Mouse (Mus musculus) bone marrow, adult 2 months (tissue): Measurements from ENCODE around the gene Mical2.

Experiments used
- CTCF ChIP-seq: fragments of 200-500 bp; IDR thresholded peaks from 2 replicates; pipeline ENCODE4 v1.5.1; 2011; ENCODE audit warnings: low read length, control low read depth; ENCODE audit not compliant: control insufficient read depth, insufficient read depth
- POLR2A ChIP-seq: fragments of 200-500 bp; IDR thresholded peaks from 2 replicates; pipeline ENCODE4 v1.6.1; 2011; ENCODE audit warnings: low read depth, mild to moderate bottlenecking, control low read depth, low read length, borderline replicate concordance; ENCODE audit not compliant: control insufficient read depth

DNA sequence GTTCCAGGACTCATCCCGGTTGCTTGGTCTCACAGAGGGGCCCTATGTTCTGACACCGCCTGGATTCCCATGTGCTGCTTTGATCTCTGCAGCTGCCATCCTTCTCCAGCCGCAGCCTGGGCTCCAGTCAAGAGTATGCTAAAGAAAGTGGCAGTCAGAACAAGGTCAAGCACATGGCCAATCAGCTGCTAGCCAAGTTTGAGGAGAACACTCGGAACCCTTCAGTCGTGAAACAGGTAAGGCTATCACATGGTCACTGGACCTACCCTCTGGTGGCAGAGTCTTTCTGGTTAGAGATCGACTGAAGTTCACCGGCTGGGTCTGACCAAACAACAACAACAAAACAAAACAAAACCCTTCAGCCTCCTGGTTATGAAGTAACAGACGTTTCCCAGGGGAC, 106.1 kb downstream of the Mical2 start:
- TF ChIP-seq CTCF (no peak), POLR2A (no peak)
